Mouse (Mus musculus): ENCODE data around the gene Zfp511.

- TF ChIP-seq CTCF (IDR thresholded peaks at IDR 0.05; ENCODE audit: borderline replicate concordance, extremely low read depth, insufficient read depth, insufficient read length): no peak
- no peak for TF ChIP-seq POLR2A (IDR thresholded peaks at IDR 0.05; ENCODE audit: borderline replicate concordance, extremely low read depth, insufficient read depth, insufficient read length, poor library complexity, severe bottlenecking)
Observed at GRCm38 (mm10) chr7:140035456-140035855, 735 bp upstream of the Zfp511 start.
